Mouse (Mus musculus) colon, adult 2 months (tissue): ENCODE results near the gene Gm20075. TPM values are rescaled to one million over a fixed set of nuclear protein-coding genes. Genes with fewer than 3 reads are reported as not detected.

Experiments used
- polyA plus RNA-seq: library from polyadenylated mRNA; depleted of rRNA; stranded (reverse); fragments of >200 nt; gene quantifications from 2 replicates; pipeline ENCODE4 v1.2.3, GENCODE M21; 2012; rRNA removed

The Gm20075 gene
- 0.06 and 0.13 TPM in 2 replicates for polyA plus RNA-seq

GRCm38 (mm10) chr13:96081276-96081675 lies at the start of gene Gm20075:
Gene Gm20075 (minus strand): TSS chr13:96081376.

DNA sequence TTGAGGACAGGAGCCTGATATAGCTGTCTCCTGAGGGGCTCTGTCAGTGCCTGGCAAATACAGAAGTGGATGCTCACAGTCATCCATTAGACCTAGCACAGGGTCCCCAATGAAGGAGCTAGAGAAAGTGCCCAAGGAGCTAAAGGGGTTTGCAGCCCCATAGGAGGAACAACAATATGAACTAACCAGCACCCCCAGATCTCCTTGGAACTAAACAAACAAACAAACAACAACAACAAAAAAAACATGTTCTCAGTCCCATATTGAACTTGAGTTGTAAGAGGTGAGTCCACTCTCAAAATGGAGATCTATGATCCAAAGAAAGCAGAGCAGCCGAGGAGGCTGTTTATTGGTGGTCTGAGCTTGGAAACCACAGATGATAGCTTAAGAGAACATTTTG lies 578 bp upstream of the Gm20075 start, which contains the start of gene Gm17190:
Gm17190 (plus strand) TSS at position 301 of the 400 bp plus-strand sequence.

Other genes with a start within 250 kb of the Gm20075 start
- 23.9 and 29.5 TPM in 2 replicates for gene Iqgap2, start 189.5 kb downstream of the Gm20075 start, polyA plus RNA-seq
- not detected in 2 replicates for gene Gm17190, start 678 bp upstream of the Gm20075 start, polyA plus RNA-seq
- 0.56 and 0.74 TPM in 2 replicates for gene Sv2c, start 51.2 kb upstream of the Gm20075 start, polyA plus RNA-seq